Comparison of ENCODE assay signal across 31 mouse cellular contexts in the genomic region with DNA sequence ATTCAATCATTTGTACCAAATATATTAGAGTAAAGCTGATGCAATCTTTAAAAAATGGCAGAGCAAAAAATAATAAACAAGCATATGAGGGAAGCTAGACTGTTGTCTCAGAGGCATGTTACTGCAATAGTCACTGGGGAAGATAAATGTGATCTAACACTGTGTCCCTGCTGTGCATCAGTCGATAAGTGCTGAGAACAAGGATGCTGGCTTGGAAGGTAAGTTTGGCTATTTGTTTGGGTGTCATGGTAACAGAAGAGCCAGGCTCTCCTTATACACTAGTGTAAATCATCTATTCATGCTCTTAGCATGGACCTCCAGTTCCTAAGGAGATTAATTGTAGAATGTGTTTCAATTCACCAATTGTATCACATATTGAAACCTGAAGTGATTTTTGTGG.
A peak's percentile ranks its signal among the peaks of the same experiment; 100 is the strongest.
DNase-seq lines count a peak whose midpoint lies in the region; ATAC-seq and TF ChIP-seq lines count a peak whose summit lies in the region.
"Had no signal": no experiment of that assay in that cellular context is flagged by ENCODE, and none has a peak within 500 bp of the region (broad histone marks: within the 10 kb centered on the region; RNA-seq: fewer than 3 reads in every experiment).

No protein-coding gene starts in this region.

- no peak overlapping the region for H3K4me3 ChIP-seq in forebrain, postnatal 0 days (ENCODE audit: low read depth, low read length)
- H3K4me3 ChIP-seq in forebrain, embryonic 10.5 days = no peak overlapping the region
- no peak overlapping the region for H3K4me3 ChIP-seq in midbrain, embryonic 14.5 days (replicated peaks; ENCODE audit: low read depth, low read length)
- H3K4me3 ChIP-seq in midbrain, embryonic 13.5 days (replicated peaks) = no peak overlapping the region
- no peak overlapping the region for H3K4me3 ChIP-seq in midbrain, postnatal 0 days (ENCODE audit: low read depth, low read length)
- H3K4me3 ChIP-seq: embryonic facial prominence, embryonic 10.5 days; embryonic facial prominence, embryonic 13.5 days; erythroblast, embryonic 14.5 days; forebrain, embryonic 15.5 days; heart, adult 2 months; heart, embryonic 10.5 days; heart, embryonic 13.5 days had no signal

- H3K9ac ChIP-seq in forebrain, postnatal 0 days = no peak overlapping the region
- H3K9ac ChIP-seq in midbrain, embryonic 14.5 days (replicated peaks; ENCODE audit: low read length) = no peak overlapping the region
- no peak overlapping the region for H3K9ac ChIP-seq in midbrain, embryonic 13.5 days (replicated peaks)
- no peak overlapping the region for H3K9ac ChIP-seq in midbrain, postnatal 0 days (replicated peaks; ENCODE audit: low read length, poor library complexity, severe bottlenecking)
- H3K9ac ChIP-seq: embryonic facial prominence, embryonic 13.5 days; forebrain, embryonic 15.5 days; heart, embryonic 13.5 days had no signal

- peak; percentile 1 for DNase-seq in forebrain, postnatal 0 days
- no peak for DNase-seq in forebrain, embryonic 10.5 days (ENCODE audit: extremely low spot score, low spot score)
- DNase-seq in midbrain, embryonic 14.5 days = peak; percentile 2
- DNase-seq in retina, postnatal 1 day = peak; percentile 1
- no peak for DNase-seq in retina, embryonic 14.5 days (ENCODE audit: low spot score)
- peak; percentile 7 for DNase-seq in midbrain, postnatal 0 days (ENCODE audit: low spot score)
- DNase-seq in adrenal gland, postnatal 10 days = no peak
- DNase-seq: adrenal gland, adult 2 months; adrenal gland, postnatal 25 days; B cell, adult 2 months; cerebellum, adult 11 months; cerebellum, adult 8-10 months; cerebellum, postnatal 10 days; cerebellum, postnatal 36 days; embryo, embryonic 11 days; gastrocnemius, postnatal 10 days; gastrocnemius, postnatal 36 days; heart, adult 2 months; heart, postnatal 14 days; heart, postnatal 4 days had no signal

- no peak for ATAC-seq in forebrain, postnatal 0 days
- no peak for ATAC-seq in midbrain, embryonic 14.5 days (ENCODE audit: low FRiP score, low TSS enrichment)
- no peak for ATAC-seq in midbrain, embryonic 13.5 days
- no peak for ATAC-seq in midbrain, postnatal 0 days (ENCODE audit: low FRiP score)
- ATAC-seq: forebrain, embryonic 15.5 days; intestine, postnatal 0 days; Patski had no signal

- WGBS in forebrain, postnatal 0 days = 57% methylated on average over 1 of the region's 1 CpGs
- WGBS in forebrain, embryonic 10.5 days = 87% methylated on average over 1 of the region's 1 CpGs
- 54% methylated on average over 1 of the region's 1 CpGs for WGBS in midbrain, embryonic 14.5 days
- WGBS in midbrain, embryonic 13.5 days = 71% methylated on average over 1 of the region's 1 CpGs
- WGBS in midbrain, postnatal 0 days = 33% methylated on average over 1 of the region's 1 CpGs

- no peak for TF ChIP-seq CTCF in forebrain, postnatal 0 days (IDR thresholded peaks at IDR 0.05; ENCODE audit: low read depth)
- TF ChIP-seq CTCF in midbrain, postnatal 0 days (IDR thresholded peaks at IDR 0.05) = no peak

- no peaks in the 10 kb centered on the region for H3K4me1 ChIP-seq in forebrain, postnatal 0 days (ENCODE audit: insufficient read depth)
- H3K4me1 ChIP-seq in forebrain, embryonic 10.5 days = no peaks in the 10 kb centered on the region
- H3K4me1 ChIP-seq in midbrain, embryonic 14.5 days (ENCODE audit: control insufficient read depth, insufficient read depth, low read length) = no peaks in the 10 kb centered on the region
- H3K4me1 ChIP-seq in midbrain, embryonic 13.5 days (replicated peaks) = no peaks in the 10 kb centered on the region
- H3K4me1 ChIP-seq in midbrain, postnatal 0 days (ENCODE audit: insufficient read depth, low read length) = no peaks in the 10 kb centered on the region
- H3K4me1 ChIP-seq: embryonic facial prominence, embryonic 10.5 days; embryonic facial prominence, embryonic 13.5 days; forebrain, embryonic 15.5 days; heart, embryonic 10.5 days; heart, embryonic 13.5 days had no signal

- H3K36me3 ChIP-seq in forebrain, postnatal 0 days (ENCODE audit: insufficient read depth) = no peaks in the 10 kb centered on the region
- H3K36me3 ChIP-seq in forebrain, embryonic 10.5 days (replicated peaks) = no peaks in the 10 kb centered on the region
- no peaks in the 10 kb centered on the region for H3K36me3 ChIP-seq in midbrain, embryonic 14.5 days (ENCODE audit: control insufficient read depth, insufficient read depth, low read length)
- H3K36me3 ChIP-seq in midbrain, embryonic 13.5 days = no peaks in the 10 kb centered on the region
- no peaks in the 10 kb centered on the region for H3K36me3 ChIP-seq in midbrain, postnatal 0 days (ENCODE audit: insufficient read depth, low read length)
- H3K36me3 ChIP-seq: embryonic facial prominence, embryonic 10.5 days; embryonic facial prominence, embryonic 13.5 days; forebrain, embryonic 15.5 days; G1E; heart, embryonic 10.5 days; heart, embryonic 13.5 days had no signal

- H3K4me2 ChIP-seq in forebrain, postnatal 0 days (ENCODE audit: low read depth) = no peak overlapping the region
- no peak overlapping the region for H3K4me2 ChIP-seq in midbrain, embryonic 14.5 days (ENCODE audit: low read length)
- H3K4me2 ChIP-seq in midbrain, embryonic 13.5 days (replicated peaks) = no peak overlapping the region
- no peak overlapping the region for H3K4me2 ChIP-seq in midbrain, postnatal 0 days (ENCODE audit: low read depth, low read length, poor library complexity, severe bottlenecking)
- H3K4me2 ChIP-seq: embryonic facial prominence, embryonic 13.5 days; forebrain, embryonic 15.5 days; heart, embryonic 13.5 days had no signal

- H3K27me3 ChIP-seq in forebrain, postnatal 0 days (ENCODE audit: insufficient read depth, low read length) = no peaks in the 10 kb centered on the region
- no peaks in the 10 kb centered on the region for H3K27me3 ChIP-seq in forebrain, embryonic 10.5 days (ENCODE audit: poor library complexity, severe bottlenecking)
- no peaks in the 10 kb centered on the region for H3K27me3 ChIP-seq in midbrain, embryonic 14.5 days (ENCODE audit: control insufficient read depth, insufficient read depth, low read length)
- H3K27me3 ChIP-seq in midbrain, embryonic 13.5 days = no peaks in the 10 kb centered on the region
- H3K27me3 ChIP-seq in midbrain, postnatal 0 days (ENCODE audit: insufficient read depth, low read length) = no peaks in the 10 kb centered on the region
- H3K27me3 ChIP-seq: CH12.LX; embryonic facial prominence, embryonic 13.5 days; forebrain, embryonic 15.5 days; heart, embryonic 13.5 days; Patski had no signal

- no peak overlapping the region for H3K27ac ChIP-seq in forebrain, postnatal 0 days (ENCODE audit: low read depth, low read length)
- H3K27ac ChIP-seq in forebrain, embryonic 10.5 days = no peak overlapping the region
- H3K27ac ChIP-seq in midbrain, embryonic 14.5 days (replicated peaks; ENCODE audit: low read depth, low read length) = no peak overlapping the region
- H3K27ac ChIP-seq in midbrain, embryonic 13.5 days = no peak overlapping the region
- no peak overlapping the region for H3K27ac ChIP-seq in midbrain, postnatal 0 days (ENCODE audit: low read depth, low read length)
- H3K27ac ChIP-seq: embryonic facial prominence, embryonic 10.5 days; embryonic facial prominence, embryonic 13.5 days; forebrain, embryonic 15.5 days; heart, adult 2 months; heart, embryonic 10.5 days; heart, embryonic 13.5 days had no signal

- no peaks in the 10 kb centered on the region for H3K9me3 ChIP-seq in forebrain, postnatal 0 days (ENCODE audit: low read length)
- no peaks in the 10 kb centered on the region for H3K9me3 ChIP-seq in forebrain, embryonic 10.5 days
- no peaks in the 10 kb centered on the region for H3K9me3 ChIP-seq in midbrain, embryonic 14.5 days (ENCODE audit: control insufficient read depth, low read length)
- H3K9me3 ChIP-seq in midbrain, embryonic 13.5 days = no peaks in the 10 kb centered on the region
- H3K9me3 ChIP-seq in midbrain, postnatal 0 days (ENCODE audit: low read length) = no peaks in the 10 kb centered on the region
- H3K9me3 ChIP-seq: embryonic facial prominence, embryonic 10.5 days; embryonic facial prominence, embryonic 13.5 days; forebrain, embryonic 15.5 days; G1E; heart, embryonic 10.5 days; heart, embryonic 13.5 days had no signal

Comparison
In these comparisons a context has a peak if more than half of its experiments do, and no peak if none do; other contexts are left out.
1. DNase-seq: peak in forebrain, postnatal 0 days (single experiment), midbrain, embryonic 14.5 days (single experiment), retina, postnatal 1 day (single experiment) and midbrain, postnatal 0 days (single experiment); none in forebrain, embryonic 10.5 days (single experiment), retina, embryonic 14.5 days (single experiment) and adrenal gland, postnatal 10 days (single experiment).